Mouse (Mus musculus) CH12.LX (cell line): ENCODE data around the gene Rsph14. TPM values are rescaled to one million over a fixed set of nuclear protein-coding genes. Genes with fewer than 3 reads are reported as not detected.

ENCODE experiments used
- DNase-seq: peaks from one replicate; pipeline ENCODE4 v3.0.0-alpha.2; 2013; ENCODE audit errors: extremely low read depth
- H3K27ac ChIP-seq: 2 replicates; pipeline ENCODE4 v1.5.1; 2012; ENCODE audit warnings: low read depth, mild to moderate bottlenecking, control low read depth, moderate library complexity; ENCODE audit not compliant: insufficient read depth
- H3K27me3 ChIP-seq: replicated peaks from 2 replicates; pipeline ENCODE3; 2012; ENCODE audit warnings: inconsistent platforms
- H3K36me3 ChIP-seq, 2 experiments: replicated peaks in 1 of 2; 2 replicates each; pipeline versions ENCODE3 to v1.6.1; 2012; ENCODE audit warnings: inconsistent platforms in 1 of 2, low read length in 1 of 2, mild to moderate bottlenecking in 1 of 2, mixed read lengths in 1 of 2, moderate library complexity in 1 of 2; ENCODE audit not compliant: control insufficient read depth in 1 of 2, insufficient read depth in 1 of 2
- H3K4me1 ChIP-seq, 2 experiments: 2 replicates each; pipeline ENCODE4 v1.6.1; 2012; ENCODE audit warnings: inconsistent platforms in 1 of 2, moderate library complexity in 1 of 2; ENCODE audit not compliant: insufficient read depth in 2 of 2, control insufficient read depth in 1 of 2
- H3K4me2 ChIP-seq: 2 replicates; pipeline ENCODE4 v1.6.1; 2012; ENCODE audit warnings: low read depth, mild to moderate bottlenecking, control low read depth; ENCODE audit not compliant: poor library complexity, insufficient read depth, severe bottlenecking
- H3K4me3 ChIP-seq, 3 experiments: fragments of 150-350 bp in 1 of 3; sonication (generic) in 1 of 3; replicated peaks in 1 of 3; 2 replicates each; pipeline versions ENCODE3 to v1.5.1; 2011 to 2012; ENCODE audit warnings: low read depth in 2 of 3, low read length in 2 of 3, mild to moderate bottlenecking in 2 of 3, moderate library complexity in 2 of 3, control low read depth in 1 of 3, improper control_type of control experiment in 1 of 3, inconsistent platforms in 1 of 3, mixed read lengths in 1 of 3; ENCODE audit not compliant: poor library complexity in 1 of 3
- H3K79me2 ChIP-seq: replicated peaks from 2 replicates; pipeline ENCODE4 v1.6.1; 2012; ENCODE audit warnings: mild to moderate bottlenecking, moderate library complexity; ENCODE audit not compliant: control insufficient read depth, poor library complexity, insufficient read depth, severe bottlenecking; ENCODE audit errors: extremely low read depth
- H3K9ac ChIP-seq: 2 replicates; pipeline ENCODE4 v1.6.1; 2012; ENCODE audit warnings: low read depth, mild to moderate bottlenecking, control low read depth, moderate library complexity; ENCODE audit not compliant: insufficient read depth
- H3K9me3 ChIP-seq: replicated peaks from 2 replicates; pipeline ENCODE3; 2012; ENCODE audit warnings: low read length, inconsistent platforms, mixed read lengths
- BHLHE40 ChIP-seq: IDR thresholded peaks from 2 replicates; pipeline ENCODE4 v1.6.1; 2011; ENCODE audit warnings: mild to moderate bottlenecking, low read depth, low read length, improper control_type of control experiment
- ELF1 ChIP-seq: IDR thresholded peaks from 2 replicates; pipeline ENCODE4 v1.6.1; 2014; ENCODE audit warnings: low read depth, mild to moderate bottlenecking, inconsistent platforms, low read length, improper control_type of control experiment
- EP300 ChIP-seq: IDR thresholded peaks from 2 replicates; pipeline ENCODE4 v1.6.1; 2011; ENCODE audit warnings: low read length, improper control_type of control experiment
- ETS1 ChIP-seq: conservative IDR thresholded peaks from 2 replicates; pipeline ENCODE4 v1.6.1; 2012; ENCODE audit warnings: low read depth, mild to moderate bottlenecking, inconsistent platforms, low read length, improper control_type of control experiment, moderate library complexity
- GABPA ChIP-seq: IDR thresholded peaks from 2 replicates; pipeline ENCODE4 v1.6.1; 2012; ENCODE audit warnings: low read depth, low read length, improper control_type of control experiment, inconsistent platforms; ENCODE audit not compliant: insufficient replicate concordance
- HCFC1 ChIP-seq: IDR thresholded peaks from 2 replicates; pipeline ENCODE4 v1.6.1; 2012; ENCODE audit warnings: low read depth, mild to moderate bottlenecking, inconsistent platforms, low read length, improper control_type of control experiment
- IRF4 ChIP-seq: IDR thresholded peaks from 2 replicates; pipeline ENCODE4 v1.6.1; 2014; ENCODE audit warnings: low read depth, mild to moderate bottlenecking, inconsistent platforms, low read length, improper control_type of control experiment
- MAFK ChIP-seq: IDR thresholded peaks from 2 replicates; pipeline ENCODE4 v1.6.1; 2011; ENCODE audit warnings: low read length, improper control_type of control experiment; ENCODE audit not compliant: insufficient replicate concordance
- MAX ChIP-seq: IDR thresholded peaks from 2 replicates; pipeline ENCODE4 v1.6.1; 2011; ENCODE audit warnings: low read length, improper control_type of control experiment
- MXI1 ChIP-seq: IDR thresholded peaks from 2 replicates; pipeline ENCODE4 v1.6.1; 2011; ENCODE audit warnings: mild to moderate bottlenecking, low read depth, low read length, improper control_type of control experiment
- NRF1 ChIP-seq: IDR thresholded peaks from 2 replicates; pipeline ENCODE4 v1.6.1; 2014; ENCODE audit warnings: low read depth, mild to moderate bottlenecking, inconsistent platforms, low read length, improper control_type of control experiment, moderate library complexity
- POLR2AphosphoS2 ChIP-seq: IDR thresholded peaks from 2 replicates; pipeline ENCODE4 v1.6.1; 2011; ENCODE audit warnings: low read depth, low read length, improper control_type of control experiment
- RAD21 ChIP-seq: IDR thresholded peaks from 2 replicates; pipeline ENCODE4 v1.6.1; 2011; ENCODE audit warnings: low read depth, mild to moderate bottlenecking, low read length, improper control_type of control experiment, moderate library complexity
- SIN3A ChIP-seq: IDR thresholded peaks from 2 replicates; pipeline ENCODE4 v1.6.1; 2012; ENCODE audit warnings: low read length, improper control_type of control experiment, inconsistent platforms
- TBP ChIP-seq: conservative IDR thresholded peaks from 2 replicates; pipeline ENCODE4 v1.6.1; 2011; ENCODE audit warnings: low read depth, low read length, improper control_type of control experiment
- TCF12 ChIP-seq: IDR thresholded peaks from 2 replicates; pipeline ENCODE4 v1.6.1; 2014; ENCODE audit warnings: low read depth, mild to moderate bottlenecking, inconsistent platforms, low read length, improper control_type of control experiment
- UBTF ChIP-seq: IDR thresholded peaks from 2 replicates; pipeline ENCODE4 v1.6.1; 2012; ENCODE audit warnings: low read depth, mild to moderate bottlenecking, inconsistent platforms, low read length, improper control_type of control experiment, moderate library complexity
- USF1 ChIP-seq: IDR thresholded peaks from 2 replicates; pipeline ENCODE4 v1.6.1; 2014; ENCODE audit warnings: low read depth, mild to moderate bottlenecking, inconsistent platforms, low read length, improper control_type of control experiment
- ZC3H11A ChIP-seq: IDR thresholded peaks from 2 replicates; pipeline ENCODE4 v1.6.1; 2012; ENCODE audit warnings: low read depth, mild to moderate bottlenecking, inconsistent platforms, low read length, improper control_type of control experiment
- ZKSCAN1 ChIP-seq: IDR thresholded peaks from 2 replicates; pipeline ENCODE4 v1.6.1; 2012; ENCODE audit warnings: low read depth, inconsistent platforms, low read length, improper control_type of control experiment, borderline replicate concordance
- ZMIZ1 ChIP-seq: IDR thresholded peaks from 2 replicates; pipeline ENCODE4 v1.6.1; 2012; ENCODE audit warnings: low read depth, mild to moderate bottlenecking, inconsistent platforms, low read length, improper control_type of control experiment
- ZNF384 ChIP-seq: IDR thresholded peaks from 2 replicates; pipeline ENCODE4 v1.6.1; 2012; ENCODE audit warnings: low read depth, low read length, improper control_type of control experiment, inconsistent platforms
- dilution Hi-C: fragments of 300-500 bp; cut with MboI; formaldehyde crosslinking; loops from 2 replicates; pipeline ENCODE4 v1.14.3; 2020; ENCODE audit warnings: low sequenced_read_pairs; ENCODE audit not compliant: extremely low pct_unique_long_range_greater_than_20kb, extremely low pct_ligation_motif_present
- in situ Hi-C: fragments of 300-500 bp; cut with MboI; formaldehyde crosslinking; loops from 3 replicates; pipeline ENCODE4 v1.14.3; 2019; ENCODE audit warnings: low sequenced_read_pairs, low pct_ligation_motif_present, low pct_unique_long_range_greater_than_20kb, mixed read lengths
- polyA plus RNA-seq: library from polyadenylated mRNA; unstranded; fragments of >175 nt; gene quantifications from 2 replicates; pipeline ENCODE4 v1.2.1, GENCODE M21; 2012; ENCODE audit warnings: low read depth; ENCODE audit not compliant: insufficient read length
- total RNA-seq, 2 experiments: library from RNA; depleted of rRNA; stranded (reverse); fragments of 300-350 nt in 1 of 2; fragments of >200 nt in 1 of 2; gene quantifications; 2 replicates each; pipeline ENCODE4 v1.2.3; 2012 to 2014

Rsph14 gene
- 0.13 TPM in 1 of 2 replicates, not detected in the other for total RNA-seq (2012; rRNA removed)
- total RNA-seq (2014; rRNA removed), result not detected in 2 replicates
- polyA plus RNA-seq, result not detected in 2 replicates

- dilution Hi-C loops (no loop called here), in situ Hi-C loops (no loop called here)
- Histone ChIP-seq H3K9ac (no peak within 1 kb of the TSS), H3K9me3 (no peaks in the 10 kb centered on the region), H3K27ac (no peak within 1 kb of the TSS), H3K79me2 (no peaks in the 10 kb centered on the region), H3K4me3 (no peak within 1 kb of the TSS), H3K27me3 (no peaks in the 10 kb centered on the region), H3K36me3 (no peaks in the 10 kb centered on the region), H3K4me2 (no peak within 1 kb of the TSS), H3K4me1 (peaks cover 12 to 32% of the 10 kb centered on the region in 2 experiments)
- no peak for TF ChIP-seq POLR2AphosphoS2
- TF ChIP-seq MAFK, result no peak
- TF ChIP-seq EP300, result no peak
- peak; percentile 81 for TF ChIP-seq NRF1
- TF ChIP-seq MXI1, result 0 out of 2 replicates have a peak, but pooled peaks have one; percentile 60
- no peak for TF ChIP-seq ZC3H11A
- DNase-seq, result no peak
Observed at GRCm38 (mm10) chr10:75032395-75032794, at the start of gene Rsph14. Rsph14 (minus strand) TSS chr10:75032586.

GRCm38 (mm10) chr10:75078174-75079128 lies 46.1 kb upstream of the Rsph14 start:
- TF ChIP-seq TCF12 (peak; percentile 52; the same call in 1 of the 2 replicates), HCFC1 (no peak), ETS1 (0 out of 2 replicates have a peak, but pooled peaks have one; percentile 34), GABPA (no peak)
- TF ChIP-seq, all 38 proteins: peak for 2
- dilution Hi-C loops, result no loop called here
- Histone ChIP-seq H3K4me1 (peaks cover 10 to 70% of the 10 kb centered on the region in 2 experiments; a peak in 3 of 4 replicates), H3K4me3 (no peak overlapping the region), H3K79me2 (0 out of 2 replicates have a peak, but pooled peaks cover 2% of the 10 kb centered on the region), H3K4me2 (no peak overlapping the region), H3K36me3 (peaks cover 12 to 54% of the 10 kb centered on the region in 2 experiments), H3K27me3 (no peaks in the 10 kb centered on the region), H3K9me3 (no peaks in the 10 kb centered on the region), H3K27ac (no peak overlapping the region), H3K9ac (no peak overlapping the region)
- DNase-seq, result no peak
- in situ Hi-C loops, result no loop called here

- peaks cover 9 to 70% of the 10 kb centered on the region in 2 experiments; a peak in 3 of 4 replicates for H3K4me1 ChIP-seq
- TF ChIP-seq MAX (no peak), BHLHE40 (no peak), ZKSCAN1 (no peak), IRF4 (no peak), MAFK (no peak), GABPA (no peak), ELF1 (no peak), ZC3H11A (no peak), UBTF (no peak), POLR2AphosphoS2 (no peak), TBP (no peak), SIN3A (no peak), MXI1 (no peak), USF1 (no peak), ZMIZ1 (no peak), ZNF384 (no peak), RAD21 (no peak)
Observed at GRCm38 (mm10) chr10:75075665-75076064, 43.3 kb upstream of the Rsph14 start.

More at GRCm38 (mm10) chr10:75075665-75076064, 43.3 kb upstream of the Rsph14 start:
- Histone ChIP-seq H3K9me3 (no peaks in the 10 kb centered on the region), H3K9ac (no peak overlapping the region), H3K27ac (no peak overlapping the region), H3K4me2 (no peak overlapping the region), H3K4me3 (no peak overlapping the region), H3K79me2 (no peaks in the 10 kb centered on the region; the same call in 1 of the 2 replicates), H3K36me3 (peaks cover 14 to 67% of the 10 kb centered on the region in 2 experiments), H3K27me3 (no peaks in the 10 kb centered on the region)
- DNase-seq, result no peak
- dilution Hi-C loops, result no loop called here
- in situ Hi-C loops, result no loop called here
